9 mouse cellular contexts compared by ENCODE assay signal in the genomic region with DNA sequence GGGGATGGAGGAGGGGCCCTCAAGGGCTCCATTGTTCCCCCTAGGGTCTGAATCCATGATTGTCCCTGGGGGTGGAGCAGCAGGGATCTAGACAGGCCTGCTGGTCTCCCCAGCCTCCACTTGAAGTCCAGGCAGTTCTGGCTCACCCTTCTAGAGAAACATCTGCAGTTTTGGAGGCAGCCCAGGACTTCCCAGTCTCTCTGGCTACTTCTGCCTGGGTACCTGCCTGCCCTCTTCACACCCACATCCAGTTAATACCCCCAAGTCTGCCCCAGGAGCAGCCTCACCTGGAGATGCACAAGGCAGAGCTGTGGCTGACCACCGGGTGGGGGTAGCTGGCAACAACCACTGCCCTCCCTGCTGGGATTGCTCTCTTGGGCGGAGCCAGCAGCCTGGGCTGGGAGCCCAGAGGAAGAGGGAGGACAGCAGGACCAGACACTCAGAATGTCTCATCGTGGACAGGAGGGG. TPM values are rescaled to one million over a fixed set of nuclear protein-coding genes. Genes with fewer than 3 reads are reported as not detected.
DNase-seq lines count a peak whose midpoint lies in the region; ATAC-seq and TF ChIP-seq lines count a peak whose summit lies in the region.
"Had no signal": no experiment of that assay in that cellular context is flagged by ENCODE, and none has a peak within 500 bp of the region (broad histone marks: within the 10 kb centered on the region; RNA-seq: fewer than 3 reads in every experiment).

Gjc2 (minus strand) TSS at position 350 of the 468 bp plus-strand sequence.

- no peak for TF ChIP-seq EP300 in liver, embryonic 14.5 days (IDR thresholded peaks at IDR 0.05; ENCODE audit: low read depth)

- peaks cover 32% of the 10 kb centered on the region for H3K27me3 ChIP-seq in limb, embryonic 12.5 days
- H3K27me3 ChIP-seq in limb, embryonic 10.5 days (ENCODE audit: low read depth, poor library complexity, severe bottlenecking): peaks cover 28% of the 10 kb centered on the region
- peaks cover 15% of the 10 kb centered on the region for H3K27me3 ChIP-seq in liver, embryonic 14.5 days (ENCODE audit: control insufficient read depth, insufficient read depth, low read length)

- H3K27ac ChIP-seq in limb, embryonic 12.5 days: no peak within 1 kb of the TSS
- H3K27ac ChIP-seq in limb, embryonic 10.5 days: no peak within 1 kb of the TSS
- H3K27ac ChIP-seq in liver, embryonic 14.5 days: peak within 1 kb of the TSS; percentile 38

- H3K9me3 ChIP-seq in limb, embryonic 12.5 days: no peaks in the 10 kb centered on the region
- no peaks in the 10 kb centered on the region for H3K9me3 ChIP-seq in limb, embryonic 10.5 days (replicated peaks)
- no peaks in the 10 kb centered on the region for H3K9me3 ChIP-seq in liver, embryonic 14.5 days (ENCODE audit: control insufficient read depth, low read length)

- no peak within 1 kb of the TSS for H3K4me2 ChIP-seq in limb, embryonic 12.5 days
- H3K4me2 ChIP-seq in liver, embryonic 14.5 days (ENCODE audit: low read depth): no peak within 1 kb of the TSS

- intact Hi-C loops in heart, postnatal 25 days (cut with DNase I): loop anchor here (5.0 kb wide), 1 partner anchor 81 kb away; no protein-coding TSS in a partner anchor

- 53% methylated on average over 3 of the region's 3 CpGs for WGBS in limb, embryonic 12.5 days
- 52% methylated on average over 3 of the region's 3 CpGs for WGBS in limb, embryonic 10.5 days
- 66% methylated on average over 3 of the region's 3 CpGs for WGBS in liver, embryonic 14.5 days (ENCODE audit: insufficient replicate concordance)

- H3K9ac ChIP-seq in limb, embryonic 12.5 days (replicated peaks): 0 out of 2 replicates have a peak within 1 kb of the TSS, but pooled peaks have one; percentile 2
- H3K9ac ChIP-seq in liver, embryonic 14.5 days (replicated peaks): no peak within 1 kb of the TSS

- no peaks in the 10 kb centered on the region for H3K4me1 ChIP-seq in limb, embryonic 12.5 days (replicated peaks)
- no peaks in the 10 kb centered on the region for H3K4me1 ChIP-seq in limb, embryonic 10.5 days
- H3K4me1 ChIP-seq in liver, embryonic 14.5 days (replicated peaks; ENCODE audit: control insufficient read depth in 2 of 2, insufficient read depth in 2 of 2, low read length in 1 of 2): peaks cover 3 to 7% of the 10 kb centered on the region in 2 experiments; a peak in 3 of 4 replicates

- peak; percentile 7; the same call in 1 of the 2 replicates for TF ChIP-seq CTCF in liver, embryonic 14.5 days (IDR thresholded peaks at IDR 0.05; ENCODE audit: low read depth)

- no peak within 1 kb of the TSS for H3K4me3 ChIP-seq in limb, embryonic 12.5 days (replicated peaks)
- H3K4me3 ChIP-seq in limb, embryonic 10.5 days: no peak within 1 kb of the TSS
- no peak within 1 kb of the TSS for H3K4me3 ChIP-seq in liver, embryonic 14.5 days (ENCODE audit: insufficient read depth in 1 of 2, low read depth in 2 of 2, low read length in 2 of 2)

- ATAC-seq in limb, embryonic 12.5 days (ENCODE audit: insufficient number of reproducible peaks, insufficient read depth, low FRiP score, low TSS enrichment, low read depth): no peak
- no peak for ATAC-seq in liver, embryonic 14.5 days (ENCODE audit: insufficient read depth)
- ATAC-seq: Patski had no signal

- DNase-seq in limb, embryonic 10.5 days (ENCODE audit: low spot score): no peak
- peak; percentile 32 to 36 for DNase-seq in cerebellum, postnatal 36 days
- DNase-seq in heart, postnatal 25 days (ENCODE audit: low spot score): peak; percentile 65
- no peak for DNase-seq in liver, embryonic 14.5 days (ENCODE audit: low read depth in 3 of 3, low spot score in 3 of 3)
- DNase-seq in testis, postnatal 10 days (ENCODE audit: low spot score): peak; percentile 80
- DNase-seq in thymus, adult 18-20 months: no peak
- no peak for DNase-seq in right cerebral cortex, postnatal 36 days (ENCODE audit: low spot score in 2 of 2)

- peaks cover 50% of the 10 kb centered on the region for H3K36me3 ChIP-seq in limb, embryonic 12.5 days
- peaks cover 46% of the 10 kb centered on the region for H3K36me3 ChIP-seq in limb, embryonic 10.5 days
- H3K36me3 ChIP-seq in liver, embryonic 14.5 days (replicated peaks; ENCODE audit: control insufficient read depth, insufficient read depth, low read depth): no peaks in the 10 kb centered on the region; the same call in 1 of the 2 replicates

RNA-seq across cellular contexts. Expression of gene Gjc2, which starts in this region (rescaled TPM):
- 0.65 and 1.2 TPM in 2 replicates for polyA plus RNA-seq in limb, embryonic 12.5 days (2016; fragmentation: Nextera tagmentation; extraction: Ambion mirVana)
- 0.23 TPM in 1 of 2 replicates, not detected in the other for polyA plus RNA-seq in limb, embryonic 10.5 days (2016; fragmentation: Nextera tagmentation; extraction: Ambion mirVana)
- total RNA-seq in heart, postnatal 25 days (2021): 1 to 10 TPM in 1 of 2 experiments, under 1 TPM in 1; 0.98 to 1.5 TPM
- polyA plus RNA-seq in liver, embryonic 14.5 days (2012; rRNA removed): 0.08 and 0.10 TPM in 2 replicates
- polyA plus RNA-seq in liver, embryonic 14.5 days (2014; fragmentation: Nextera tagmentation; extraction: Ambion mirVana): 0.13 TPM in 1 of 2 replicates, not detected in the other

Comparison
In these comparisons a context has a peak if more than half of its experiments do, and no peak if none do; other contexts are left out.
1. DNase-seq: peak in cerebellum, postnatal 36 days (2 of 2), heart, postnatal 25 days (single experiment) and testis, postnatal 10 days (single experiment); none in limb, embryonic 10.5 days (single experiment), liver, embryonic 14.5 days (0 of 3), thymus, adult 18-20 months (0 of 2) and right cerebral cortex, postnatal 36 days (0 of 2).